Mouse (Mus musculus) G1E (cell line): ENCODE results near the gene Tmem151a. TPM values are rescaled to one million over a fixed set of nuclear protein-coding genes. Genes with fewer than 3 reads are reported as not detected.
A peak's percentile ranks its signal among the peaks of the same experiment; 100 is the strongest.

Source experiments
- ATAC-seq: 2 replicates; pipeline ENCODE4 v1.8.0; 2016; ENCODE audit warnings: mild to moderate bottlenecking; ENCODE audit not compliant: insufficient number of reproducible peaks, poor library complexity, low FRiP score, severe bottlenecking; ENCODE audit errors: extremely low read depth
- DNase-seq: peaks from one replicate; pipeline ENCODE4 v3.0.0; 2012; ENCODE audit warnings: low spot score
- H3K27me3 ChIP-seq: 2 replicates; pipeline ENCODE4 v1.6.1; 2012; ENCODE audit warnings: mild to moderate bottlenecking, low read length, inconsistent platforms; ENCODE audit not compliant: insufficient read depth
- H3K36me3 ChIP-seq: replicated peaks from 2 replicates; pipeline ENCODE3; 2012; ENCODE audit warnings: mild to moderate bottlenecking, inconsistent platforms
- H3K4me1 ChIP-seq: 2 replicates; pipeline ENCODE4 v1.6.1; 2012; ENCODE audit warnings: low read depth, low read length, inconsistent platforms, mixed read lengths; ENCODE audit not compliant: insufficient read depth
- H3K4me3 ChIP-seq: 2 replicates; pipeline ENCODE4 v1.5.1; 2012; ENCODE audit warnings: low read depth, mild to moderate bottlenecking, inconsistent platforms, low read length, moderate library complexity, mixed read lengths
- H3K9me3 ChIP-seq: replicated peaks from 2 replicates; pipeline ENCODE4 v1.6.1; 2012; ENCODE audit warnings: inconsistent platforms
- CTCF ChIP-seq: IDR thresholded peaks from 2 replicates; pipeline ENCODE4 v1.5.1; 2012; ENCODE audit warnings: low read depth, low read length, inconsistent platforms, mixed read lengths
- GATA1 ChIP-seq: IDR thresholded peaks from 2 replicates; pipeline ENCODE4 v1.6.1; 2012; ENCODE audit warnings: borderline replicate concordance, low read length, inconsistent platforms, mixed read lengths
- GATA2 ChIP-seq: IDR thresholded peaks from 2 replicates; pipeline ENCODE4 v1.6.1; 2012; ENCODE audit warnings: low read depth, low read length, inconsistent platforms, borderline replicate concordance
- POLR2AphosphoS5 ChIP-seq: IDR thresholded peaks from 2 replicates; pipeline ENCODE4 v1.6.1; 2012; ENCODE audit warnings: low read depth, low read length, inconsistent platforms; ENCODE audit not compliant: insufficient replicate concordance
- TAL1 ChIP-seq: conservative IDR thresholded peaks from 2 replicates; pipeline ENCODE4 v1.6.1; 2012; ENCODE audit warnings: low read depth, low read length, inconsistent platforms, mixed read lengths
- polyA plus RNA-seq: library from polyadenylated mRNA; stranded (reverse); fragments of >175 nt; gene quantifications from 2 replicates; pipeline ENCODE4 v1.2.3, GENCODE M21; 2012
- total RNA-seq, 2 experiments: library from RNA; stranded (forward) in 1 of 2; stranded (reverse) in 1 of 2; fragments of 200-1000 nt in 1 of 2; fragments of >200 nt in 1 of 2; fragmentation: Nextera tagmentation in 1 of 2; gene quantifications; 2 replicates each; pipeline ENCODE4 v1.2.3; 2014 to 2017

Tmem151a gene
- total and polyA plus RNA-seq, 3 experiments = 0.16 TPM; not detected in 2

- peaks cover 56% of the 10 kb centered on the region for H3K36me3 ChIP-seq
- peaks cover 23% of the 10 kb centered on the region for H3K4me1 ChIP-seq
- ATAC-seq = no peak
- H3K4me3 ChIP-seq = no peak overlapping the region
- no peaks in the 10 kb centered on the region; the same call in 1 of the 2 replicates for H3K27me3 ChIP-seq
- TF ChIP-seq TAL1 (no peak), POLR2AphosphoS5 (no peak), GATA2 (no peak), GATA1 (no peak), CTCF (no peak)
- DNase-seq = no peak
- H3K9me3 ChIP-seq = no peaks in the 10 kb centered on the region
Observed at GRCm38 (mm10) chr19:5026111-5026510, 59.2 kb downstream of the Tmem151a start.

GRCm38 (mm10) chr19:5023621-5024479 is 61.5 kb downstream of the Tmem151a start, which contains the start of gene Slc29a2:
Gene Slc29a2, plus strand, starts transcription at chr19:5023860.
- Histone ChIP-seq H3K36me3 (peaks cover 34% of the 10 kb centered on the region), H3K4me1 (peaks cover 28% of the 10 kb centered on the region), H3K9me3 (no peaks in the 10 kb centered on the region), H3K4me3 (peak within 1 kb of the TSS; percentile 84), H3K27me3 (peaks cover under 1% of the 10 kb centered on the region)
- ATAC-seq (peak; percentile 83), DNase-seq (peak; percentile 95)
- TF ChIP-seq CTCF (no peak), TAL1 (no peak), GATA2 (no peak)

- Histone ChIP-seq H3K4me3 (no peak overlapping the region), H3K9me3 (no peaks in the 10 kb centered on the region), H3K27me3 (peaks cover 6% of the 10 kb centered on the region), H3K36me3 (peaks cover 11% of the 10 kb centered on the region), H3K4me1 (peaks cover 33% of the 10 kb centered on the region)
- TF ChIP-seq TAL1 (no peak), GATA1 (no peak), GATA2 (no peak), CTCF (no peak)
- no peak for DNase-seq
- ATAC-seq = no peak
Observed at GRCm38 (mm10) chr19:5021416-5021815, 63.9 kb downstream of the Tmem151a start.

Other genes starting within 250 kb of the Tmem151a start
Only the 20 nearest of the 23 such genes appear.
- not detected in 2 replicates for gene Actn3, start 207.6 kb downstream of the Tmem151a start, total RNA-seq (2014; fragmentation: Nextera tagmentation)
- 0.16 and 0.52 TPM in 2 replicates for gene Actn3, start 207.6 kb downstream of the Tmem151a start, total RNA-seq (2017)
- gene Actn3, start 207.6 kb downstream of the Tmem151a start, polyA plus RNA-seq = 0.03 and 0.06 TPM in 2 replicates
- 15.9 and 19.5 TPM in 2 replicates for gene Zdhhc24, start 206.9 kb downstream of the Tmem151a start, total RNA-seq (2014; fragmentation: Nextera tagmentation)
- 13.9 and 15.7 TPM in 2 replicates for gene Zdhhc24, start 206.9 kb downstream of the Tmem151a start, total RNA-seq (2017)
- 1.8 and 2.0 TPM in 2 replicates for gene Zdhhc24, start 206.9 kb downstream of the Tmem151a start, polyA plus RNA-seq
- 5.2 and 5.5 TPM in 2 replicates for gene Bbs1, start 178.9 kb downstream of the Tmem151a start, total RNA-seq (2014; fragmentation: Nextera tagmentation)
- gene Bbs1, start 178.9 kb downstream of the Tmem151a start, total RNA-seq (2017) = 3.0 and 4.4 TPM in 2 replicates
- gene Bbs1, start 178.9 kb downstream of the Tmem151a start, polyA plus RNA-seq = 5.6 and 8.7 TPM in 2 replicates
- gene Dpp3, start 157.2 kb downstream of the Tmem151a start, total RNA-seq (2014; fragmentation: Nextera tagmentation) = 41.5 and 45.4 TPM in 2 replicates
- 47.3 and 54.2 TPM in 2 replicates for gene Dpp3, start 157.2 kb downstream of the Tmem151a start, total RNA-seq (2017)
- gene Dpp3, start 157.2 kb downstream of the Tmem151a start, polyA plus RNA-seq = 82.6 and 88.2 TPM in 2 replicates
- gene Peli3, start 142.4 kb downstream of the Tmem151a start, total RNA-seq (2014; fragmentation: Nextera tagmentation) = not detected in 2 replicates
- 0.05 TPM in 1 of 2 replicates, not detected in the other for gene Peli3, start 142.4 kb downstream of the Tmem151a start, total RNA-seq (2017)
- gene Peli3, start 142.4 kb downstream of the Tmem151a start, polyA plus RNA-seq = not detected in 2 replicates
- 15.4 and 16.2 TPM in 2 replicates for gene Mrpl11, start 123.4 kb downstream of the Tmem151a start, total RNA-seq (2014; fragmentation: Nextera tagmentation)
- gene Mrpl11, start 123.4 kb downstream of the Tmem151a start, total RNA-seq (2017) = 87.0 and 91.6 TPM in 2 replicates
- 66.8 and 72.2 TPM in 2 replicates for gene Mrpl11, start 123.4 kb downstream of the Tmem151a start, polyA plus RNA-seq
- gene Npas4, start 95.2 kb downstream of the Tmem151a start, total RNA-seq (2014; fragmentation: Nextera tagmentation) = 0.83 TPM in 1 of 2 replicates, not detected in the other
- gene Npas4, start 95.2 kb downstream of the Tmem151a start, total RNA-seq (2017) = 0.05 and 0.06 TPM in 2 replicates
- gene Npas4, start 95.2 kb downstream of the Tmem151a start, polyA plus RNA-seq = not detected in 2 replicates
- gene Slc29a2, start 61.7 kb downstream of the Tmem151a start, total RNA-seq (2014; fragmentation: Nextera tagmentation) = 4.3 and 5.8 TPM in 2 replicates
- 1.7 and 1.8 TPM in 2 replicates for gene Slc29a2, start 61.7 kb downstream of the Tmem151a start, total RNA-seq (2017)
- gene Slc29a2, start 61.7 kb downstream of the Tmem151a start, polyA plus RNA-seq = 5.5 and 5.9 TPM in 2 replicates
- gene B4gat1, start 46.7 kb downstream of the Tmem151a start, total RNA-seq (2014; fragmentation: Nextera tagmentation) = 5.9 and 7.2 TPM in 2 replicates
- gene B4gat1, start 46.7 kb downstream of the Tmem151a start, total RNA-seq (2017) = 1.7 and 3.4 TPM in 2 replicates
- gene B4gat1, start 46.7 kb downstream of the Tmem151a start, polyA plus RNA-seq = 8.4 and 8.9 TPM in 2 replicates
- 0.60 TPM in 1 of 2 replicates, not detected in the other for gene AC124502.3, start 46.6 kb downstream of the Tmem151a start, total RNA-seq (2014; fragmentation: Nextera tagmentation)
- gene AC124502.3, start 46.6 kb downstream of the Tmem151a start, total RNA-seq (2017) = 4.6 and 6.6 TPM in 2 replicates
- 0.33 and 0.34 TPM in 2 replicates for gene AC124502.3, start 46.6 kb downstream of the Tmem151a start, polyA plus RNA-seq
- gene Brms1, start 44.2 kb downstream of the Tmem151a start, total RNA-seq (2014; fragmentation: Nextera tagmentation) = 10.8 and 15.4 TPM in 2 replicates
- 16.4 and 18.8 TPM in 2 replicates for gene Brms1, start 44.2 kb downstream of the Tmem151a start, total RNA-seq (2017)
- gene Brms1, start 44.2 kb downstream of the Tmem151a start, polyA plus RNA-seq = 65.6 and 88.7 TPM in 2 replicates
- gene Rin1, start 35.0 kb downstream of the Tmem151a start, total RNA-seq (2014; fragmentation: Nextera tagmentation) = 0.68 and 1.8 TPM in 2 replicates
- 0.22 and 0.41 TPM in 2 replicates for gene Rin1, start 35.0 kb downstream of the Tmem151a start, total RNA-seq (2017)
- gene Rin1, start 35.0 kb downstream of the Tmem151a start, polyA plus RNA-seq = 0.30 and 0.72 TPM in 2 replicates
- gene Cd248, start 17.5 kb downstream of the Tmem151a start, total RNA-seq (2014; fragmentation: Nextera tagmentation) = not detected in 2 replicates
- not detected in 2 replicates for gene Cd248, start 17.5 kb downstream of the Tmem151a start, total RNA-seq (2017)
- not detected in 2 replicates for gene Cd248, start 17.5 kb downstream of the Tmem151a start, polyA plus RNA-seq
- 44.2 and 55.9 TPM in 2 replicates for gene Yif1a, start 3.0 kb upstream of the Tmem151a start, total RNA-seq (2014; fragmentation: Nextera tagmentation)
- gene Yif1a, start 3.0 kb upstream of the Tmem151a start, total RNA-seq (2017) = 12.8 and 19.7 TPM in 2 replicates
- gene Yif1a, start 3.0 kb upstream of the Tmem151a start, polyA plus RNA-seq = 11.3 and 11.5 TPM in 2 replicates
- gene Cnih2, start 13.0 kb upstream of the Tmem151a start, total RNA-seq (2014; fragmentation: Nextera tagmentation) = 0.53 and 2.1 TPM in 2 replicates
- gene Cnih2, start 13.0 kb upstream of the Tmem151a start, total RNA-seq (2017) = not detected in 2 replicates
- 1.6 and 1.9 TPM in 2 replicates for gene Cnih2, start 13.0 kb upstream of the Tmem151a start, polyA plus RNA-seq
- gene Rab1b, start 21.5 kb upstream of the Tmem151a start, total RNA-seq (2014; fragmentation: Nextera tagmentation) = 35.9 and 47.6 TPM in 2 replicates
- 90.4 and 109 TPM in 2 replicates for gene Rab1b, start 21.5 kb upstream of the Tmem151a start, total RNA-seq (2017)
- 195 and 231 TPM in 2 replicates for gene Rab1b, start 21.5 kb upstream of the Tmem151a start, polyA plus RNA-seq
- 6.8 and 10.7 TPM in 2 replicates for gene Klc2, start 33.0 kb upstream of the Tmem151a start, total RNA-seq (2014; fragmentation: Nextera tagmentation)
- 2.6 and 3.4 TPM in 2 replicates for gene Klc2, start 33.0 kb upstream of the Tmem151a start, total RNA-seq (2017)
- 8.2 and 10.1 TPM in 2 replicates for gene Klc2, start 33.0 kb upstream of the Tmem151a start, polyA plus RNA-seq
- 49.8 and 53.3 TPM in 2 replicates for gene Pacs1, start 187.6 kb upstream of the Tmem151a start, total RNA-seq (2014; fragmentation: Nextera tagmentation)
- 9.8 TPM in 2 replicates for gene Pacs1, start 187.6 kb upstream of the Tmem151a start, total RNA-seq (2017)
- 39.0 and 50.6 TPM in 2 replicates for gene Pacs1, start 187.6 kb upstream of the Tmem151a start, polyA plus RNA-seq
- 161 and 175 TPM in 2 replicates for gene Sf3b2, start 209.9 kb upstream of the Tmem151a start, total RNA-seq (2014; fragmentation: Nextera tagmentation)
- gene Sf3b2, start 209.9 kb upstream of the Tmem151a start, total RNA-seq (2017) = 233 and 253 TPM in 2 replicates
- gene Sf3b2, start 209.9 kb upstream of the Tmem151a start, polyA plus RNA-seq = 273 and 421 TPM in 2 replicates
- not detected in 2 replicates for gene Gal3st3, start 212.8 kb upstream of the Tmem151a start, total RNA-seq (2014; fragmentation: Nextera tagmentation)
- gene Gal3st3, start 212.8 kb upstream of the Tmem151a start, total RNA-seq (2017) = 0.16 TPM in 1 of 2 replicates, not detected in the other
- not detected in 2 replicates for gene Gal3st3, start 212.8 kb upstream of the Tmem151a start, polyA plus RNA-seq